Mouse (Mus musculus) heart, postnatal 0 days (tissue): ENCODE measurements around the gene Tbck. TPM values are rescaled to one million over a fixed set of nuclear protein-coding genes. Genes with fewer than 3 reads are reported as not detected.
A peak's percentile ranks its signal among the peaks of the same experiment; 100 is the strongest.

ENCODE experiments used
- ATAC-seq: fragments of 200-750 bp; cut with Nextera tagmentation; 2 replicates; pipeline ENCODE4 v1.8.0; 2017; ENCODE audit warnings: low read depth, moderate number of reproducible peaks, moderate library complexity; ENCODE audit not compliant: insufficient read depth
- DNase-seq: peaks from one replicate; pipeline ENCODE4 v3.0.0-alpha.2; 2016; ENCODE audit warnings: low spot score
- H3K27ac ChIP-seq: fragments of 300-500 bp; sonication (generic); 2 replicates; pipeline ENCODE4 v1.5.1; 2014; ENCODE audit warnings: low read depth, mild to moderate bottlenecking
- H3K27me3 ChIP-seq: fragments of 300-500 bp; sonication (generic); 2 replicates; pipeline ENCODE4 v1.6.1; 2014; ENCODE audit warnings: low read length, mixed read lengths; ENCODE audit not compliant: control insufficient read depth, insufficient read depth
- H3K36me3 ChIP-seq: fragments of 300-500 bp; sonication (generic); replicated peaks from 2 replicates; pipeline ENCODE4 v1.6.1; 2014; ENCODE audit warnings: low read length, mixed read lengths; ENCODE audit not compliant: control insufficient read depth, insufficient read depth
- H3K4me1 ChIP-seq: fragments of 300-500 bp; sonication (generic); 2 replicates; pipeline ENCODE4 v1.6.1; 2014; ENCODE audit warnings: antibody characterized with exemption; ENCODE audit not compliant: control insufficient read depth, insufficient read depth
- H3K4me2 ChIP-seq: fragments of 300-500 bp; sonication (generic); 2 replicates; pipeline ENCODE4 v1.6.1; 2014; ENCODE audit warnings: low read depth, mild to moderate bottlenecking, low read length, moderate library complexity
- H3K4me3 ChIP-seq: fragments of 300-500 bp; sonication (generic); 2 replicates; pipeline ENCODE4 v1.5.1; 2014; ENCODE audit warnings: low read depth, low read length
- H3K9ac ChIP-seq: fragments of 300-500 bp; sonication (generic); replicated peaks from 2 replicates; pipeline ENCODE4 v1.6.1; 2014; ENCODE audit warnings: low read depth, low read length, mixed read lengths
- H3K9me3 ChIP-seq: fragments of 300-500 bp; sonication (generic); replicated peaks from 2 replicates; pipeline ENCODE4 v1.6.1; 2016; ENCODE audit warnings: low read length; ENCODE audit not compliant: control insufficient read depth
- CTCF ChIP-seq: IDR thresholded peaks from 2 replicates; pipeline ENCODE4 v1.5.1; 2016; ENCODE audit warnings: antibody characterized with exemption, control low read depth, low read depth
- EP300 ChIP-seq: IDR thresholded peaks from 2 replicates; pipeline ENCODE4 v1.6.1; 2016; ENCODE audit warnings: antibody characterized with exemption, low read depth
- WGBS: fragments of 180-500 bp; shearing (Covaris S2); extraction: QIAGEN DNeasy Blood & Tissue Kit; methylation state at CpG from one replicate; pipeline ENCODE4 v1.1.7; 2014; 5-methylcytosine and 5-hydroxymethylcytosine counted together
- polyA plus RNA-seq: library from polyadenylated mRNA; unstranded; fragments of >200 nt; fragmentation: Nextera tagmentation; extraction: Ambion mirVana; gene quantifications from 2 replicates; pipeline ENCODE4 v1.2.1, GENCODE M21; 2015
- total RNA-seq: library from RNA; depleted of rRNA; stranded (reverse); fragments of >200 nt; gene quantifications from 2 replicates; pipeline ENCODE4 v1.2.3, GENCODE M21; 2014; ENCODE audit warnings: low replicate concordance

Gene Tbck
- total and polyA plus RNA-seq, 2 experiments from 2014 or later, result 9.9 to 11.9 TPM

GRCm38 (mm10) chr3:132871318-132871904 lies 187.5 kb downstream of the Tbck start:
- DNase-seq (no peak), ATAC-seq (peak; percentile 51)
- H3K4me2 ChIP-seq, result no peak overlapping the region
- no peak overlapping the region for H3K9ac ChIP-seq
- no peaks in the 10 kb centered on the region for H3K36me3 ChIP-seq
- H3K4me3 ChIP-seq, result no peak overlapping the region
- no peaks in the 10 kb centered on the region for H3K27me3 ChIP-seq
- no peaks in the 10 kb centered on the region for H3K9me3 ChIP-seq
- WGBS, result 46% methylated on average over 9 of the region's 9 CpGs
- H3K4me1 ChIP-seq, result peaks cover 13% of the 10 kb centered on the region; the same call in 1 of the 2 replicates
- TF ChIP-seq EP300, result no peak
- no peak overlapping the region for H3K27ac ChIP-seq

- WGBS, result 42% methylated on average over 6 of the region's 6 CpGs
- no peak for DNase-seq
- H3K27ac ChIP-seq, result no peak overlapping the region
- no peak for TF ChIP-seq CTCF
- no peak for TF ChIP-seq EP300
- peaks cover 13% of the 10 kb centered on the region for H3K4me1 ChIP-seq
- H3K4me2 ChIP-seq, result no peak overlapping the region
- H3K9ac ChIP-seq, result no peak overlapping the region
- H3K27me3 ChIP-seq, result no peaks in the 10 kb centered on the region
- no peak for ATAC-seq
- no peaks in the 10 kb centered on the region for H3K9me3 ChIP-seq
- no peaks in the 10 kb centered on the region for H3K36me3 ChIP-seq
- no peak overlapping the region for H3K4me3 ChIP-seq
Measured at GRCm38 (mm10) chr3:132873251-132873650, 189.3 kb downstream of the Tbck start.

- H3K9me3 ChIP-seq, result no peaks in the 10 kb centered on the region
- H3K4me3 ChIP-seq, result no peak overlapping the region
- peaks cover 5% of the 10 kb centered on the region; the same call in 1 of the 2 replicates for H3K4me1 ChIP-seq
- no peak overlapping the region for H3K27ac ChIP-seq
- no peaks in the 10 kb centered on the region for H3K36me3 ChIP-seq
- no peak overlapping the region for H3K9ac ChIP-seq
- no peak overlapping the region for H3K4me2 ChIP-seq
- TF ChIP-seq EP300 (no peak), CTCF (no peak)
- H3K27me3 ChIP-seq, result no peaks in the 10 kb centered on the region
- 62% methylated on average over 14 of the region's 14 CpGs for WGBS
- DNase-seq (no peak), ATAC-seq (no peak)
Measured at GRCm38 (mm10) chr3:132876011-132876708, 192.2 kb downstream of the Tbck start.

GRCm38 (mm10) chr3:132876933-132877676 lies 193.2 kb downstream of the Tbck start:
- Histone ChIP-seq H3K9ac (no peak overlapping the region), H3K4me1 (no peaks in the 10 kb centered on the region; the same call in 1 of the 2 replicates), H3K4me2 (no peak overlapping the region), H3K27ac (no peak overlapping the region), H3K9me3 (no peaks in the 10 kb centered on the region), H3K4me3 (no peak overlapping the region), H3K27me3 (no peaks in the 10 kb centered on the region), H3K36me3 (no peaks in the 10 kb centered on the region)
- WGBS, result 56% methylated on average over 10 of the region's 10 CpGs
- ATAC-seq (no peak), DNase-seq (no peak)
- TF ChIP-seq CTCF, result no peak
- no peak for TF ChIP-seq EP300

GRCm38 (mm10) chr3:132880361-132880760 lies 196.4 kb downstream of the Tbck start:
- WGBS, result 82% methylated on average over 3 of the region's 3 CpGs
- DNase-seq, result no peak
- H3K27ac ChIP-seq, result no peak overlapping the region
- no peaks in the 10 kb centered on the region for H3K27me3 ChIP-seq
- ATAC-seq, result no peak
- TF ChIP-seq CTCF (no peak), EP300 (no peak)
- no peaks in the 10 kb centered on the region; the same call in 1 of the 2 replicates for H3K4me1 ChIP-seq
- no peak overlapping the region for H3K4me3 ChIP-seq
- no peak overlapping the region for H3K4me2 ChIP-seq
- H3K9me3 ChIP-seq, result no peaks in the 10 kb centered on the region
- H3K36me3 ChIP-seq, result no peaks in the 10 kb centered on the region
- H3K9ac ChIP-seq, result no peak overlapping the region
